Mouse (Mus musculus): ENCODE measurements at regions not wholly inside any gene's neighbourhood (a gene's known extent, or its start where the extent isn't known, plus 50 kb on each side); places are given as distances from the start of the nearest gene placed in this dataset.

GRCm38 (mm10) chr9:52277954-52278700, 109.8 kb upstream of the Zc3h12c start:
- Histone ChIP-seq H3K9ac (ENCODE audit: low read depth, low read length) (no peak overlapping the region), H3K4me2 (ENCODE audit: low read depth, low read length) (no peak overlapping the region), H3K4me3 (ENCODE audit: low read depth, low read length) (no peak overlapping the region), H3K27ac (ENCODE audit: low read length) (no peak overlapping the region), H3K36me3 (ENCODE audit: control insufficient read depth, insufficient read depth) (no peaks in the 10 kb centered on the region), H3K27me3 (ENCODE audit: control insufficient read depth, insufficient read depth, low read depth, low read length) (no peaks in the 10 kb centered on the region), H3K9me3 (replicated peaks; ENCODE audit: control insufficient read depth, low read length) (no peaks in the 10 kb centered on the region), H3K4me1 (ENCODE audit: control insufficient read depth, low read depth, low read length) (no peaks in the 10 kb centered on the region)
- ATAC-seq (ENCODE audit: low read depth) = no peak
- 61% methylated on average over 14 of the region's 14 CpGs for WGBS (ENCODE audit: insufficient replicate concordance)

DNA sequence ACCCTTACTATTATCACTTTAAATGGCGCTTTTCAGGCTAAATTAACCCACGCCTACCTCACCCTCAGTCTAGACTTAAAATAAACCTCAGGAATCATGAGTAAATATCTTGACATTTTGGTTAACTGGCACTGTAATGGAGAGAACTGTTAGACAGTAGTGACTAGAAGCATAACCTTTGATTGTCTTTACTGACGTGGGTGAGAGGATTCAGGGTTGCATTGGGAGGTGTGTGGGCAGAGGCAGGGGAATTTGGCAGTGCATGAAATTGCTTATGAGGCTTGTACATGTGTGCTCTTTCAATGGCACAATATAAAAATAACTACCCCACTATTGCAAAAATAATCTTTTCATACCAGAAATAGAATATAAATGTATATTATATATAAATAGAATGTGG, 105.6 kb upstream of the Zc3h12c start:
- Histone ChIP-seq H3K4me2 (ENCODE audit: low read depth, low read length) (no peak overlapping the region), H3K4me3 (ENCODE audit: low read depth, low read length) (no peak overlapping the region), H3K4me1 (ENCODE audit: control insufficient read depth, low read depth, low read length) (no peaks in the 10 kb centered on the region), H3K27me3 (ENCODE audit: control insufficient read depth, insufficient read depth, low read depth, low read length) (no peaks in the 10 kb centered on the region), H3K9me3 (replicated peaks; ENCODE audit: control insufficient read depth, low read length) (no peaks in the 10 kb centered on the region), H3K27ac (ENCODE audit: low read length) (no peak overlapping the region), H3K9ac (ENCODE audit: low read depth, low read length) (no peak overlapping the region), H3K36me3 (ENCODE audit: control insufficient read depth, insufficient read depth) (no peaks in the 10 kb centered on the region)
- ATAC-seq (ENCODE audit: low read depth) = no peak
- 46% methylated on average over 3 of the region's 3 CpGs for WGBS (ENCODE audit: insufficient replicate concordance)

DNA sequence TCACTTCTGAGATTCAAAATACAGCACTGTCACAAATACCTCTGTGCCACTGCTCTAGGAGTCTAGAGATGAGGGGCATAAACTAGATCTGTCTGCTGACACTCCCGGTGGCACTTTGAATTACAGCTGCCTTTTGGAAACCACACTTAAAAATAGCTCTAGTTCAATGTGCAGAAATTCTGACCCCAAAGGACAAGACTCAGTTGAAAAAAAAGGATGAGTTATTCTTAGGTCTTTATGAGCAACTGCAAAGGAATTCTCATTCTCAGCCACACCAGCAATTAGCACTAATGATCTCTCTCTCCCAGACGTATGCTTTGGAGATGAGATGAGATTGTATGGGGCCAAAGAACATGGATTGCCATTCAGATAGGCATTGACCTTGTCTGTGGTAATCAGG, 104.3 kb upstream of the Zc3h12c start:
- no peak overlapping the region for H3K9ac ChIP-seq (ENCODE audit: low read depth, low read length)
- no peak overlapping the region for H3K4me2 ChIP-seq (ENCODE audit: low read depth, low read length)
- 51% methylated on average over 2 of the region's 2 CpGs for WGBS (ENCODE audit: insufficient replicate concordance)
- no peak overlapping the region for H3K4me3 ChIP-seq (ENCODE audit: low read depth, low read length)
- no peaks in the 10 kb centered on the region for H3K9me3 ChIP-seq (replicated peaks; ENCODE audit: control insufficient read depth, low read length)
- H3K27me3 ChIP-seq (ENCODE audit: control insufficient read depth, insufficient read depth, low read depth, low read length) = no peaks in the 10 kb centered on the region
- H3K4me1 ChIP-seq (ENCODE audit: control insufficient read depth, low read depth, low read length) = no peaks in the 10 kb centered on the region
- no peak overlapping the region for H3K27ac ChIP-seq (ENCODE audit: low read length)
- no peaks in the 10 kb centered on the region for H3K36me3 ChIP-seq (ENCODE audit: control insufficient read depth, insufficient read depth)
- ATAC-seq (ENCODE audit: low read depth) = no peak

GRCm38 (mm10) chr9:52271345-52272116, 103.2 kb upstream of the Zc3h12c start:
- no peak overlapping the region for H3K4me3 ChIP-seq (ENCODE audit: low read depth, low read length)
- no peaks in the 10 kb centered on the region for H3K4me1 ChIP-seq (ENCODE audit: control insufficient read depth, low read depth, low read length)
- ATAC-seq (ENCODE audit: low read depth) = no peak
- H3K9me3 ChIP-seq (replicated peaks; ENCODE audit: control insufficient read depth, low read length) = no peaks in the 10 kb centered on the region
- no peaks in the 10 kb centered on the region for H3K36me3 ChIP-seq (ENCODE audit: control insufficient read depth, insufficient read depth)
- H3K27me3 ChIP-seq (ENCODE audit: control insufficient read depth, insufficient read depth, low read depth, low read length) = no peaks in the 10 kb centered on the region
- H3K4me2 ChIP-seq (ENCODE audit: low read depth, low read length) = no peak overlapping the region
- no peak overlapping the region for H3K27ac ChIP-seq (ENCODE audit: low read length)
- no peak overlapping the region for H3K9ac ChIP-seq (ENCODE audit: low read depth, low read length)
- 52% methylated on average over 7 of the region's 7 CpGs for WGBS (ENCODE audit: insufficient replicate concordance)

GRCm38 (mm10) chr9:52261538-52261937, 93.2 kb upstream of the Zc3h12c start:
- no peaks in the 10 kb centered on the region for H3K36me3 ChIP-seq (ENCODE audit: control insufficient read depth, insufficient read depth)

DNA sequence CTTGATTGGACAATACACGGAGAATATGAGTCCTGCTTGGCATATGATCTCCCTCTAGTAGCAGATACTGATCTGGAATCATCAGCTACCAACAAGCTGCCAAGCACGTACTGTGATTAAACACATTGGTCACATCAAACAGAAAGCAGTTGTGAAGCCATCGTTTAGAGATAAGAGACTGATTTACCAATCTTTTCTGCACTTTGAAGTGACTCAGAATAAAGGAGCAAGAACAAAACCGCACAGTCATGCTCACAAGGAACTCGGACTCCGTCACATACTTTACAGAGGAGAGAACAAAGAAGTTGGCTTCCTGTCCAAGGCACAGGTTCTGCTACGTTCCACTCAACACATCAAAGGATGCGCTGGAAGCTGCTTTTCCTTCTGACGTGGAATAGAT, 91.1 kb upstream of the Zc3h12c start:
- WGBS (ENCODE audit: insufficient replicate concordance) = 16% methylated on average over 9 of the region's 9 CpGs
- ATAC-seq (ENCODE audit: low read depth) = no peak
- no peak overlapping the region for H3K9ac ChIP-seq (ENCODE audit: low read depth, low read length)

More at GRCm38 (mm10) chr9:52261538-52261937, 93.2 kb upstream of the Zc3h12c start:
- no peaks in the 10 kb centered on the region for H3K27me3 ChIP-seq (ENCODE audit: control insufficient read depth, insufficient read depth, low read depth, low read length)
- no peak overlapping the region for H3K4me2 ChIP-seq (ENCODE audit: low read depth, low read length)
- no peak for ATAC-seq (ENCODE audit: low read depth)
- no peak overlapping the region for H3K9ac ChIP-seq (ENCODE audit: low read depth, low read length)
- WGBS (ENCODE audit: insufficient replicate concordance) = 50% methylated on average over 2 of the region's 2 CpGs
- H3K27ac ChIP-seq (ENCODE audit: low read length) = no peak overlapping the region
- no peaks in the 10 kb centered on the region for H3K9me3 ChIP-seq (replicated peaks; ENCODE audit: control insufficient read depth, low read length)
- no peak overlapping the region for H3K4me3 ChIP-seq (ENCODE audit: low read depth, low read length)
- H3K4me1 ChIP-seq (ENCODE audit: control insufficient read depth, low read depth, low read length) = no peaks in the 10 kb centered on the region

GRCm38 (mm10) chr9:52255692-52256091, 87.3 kb upstream of the Zc3h12c start:
- ATAC-seq (ENCODE audit: low read depth) = no peak
- Histone ChIP-seq H3K9ac (ENCODE audit: low read depth, low read length) (no peak overlapping the region), H3K9me3 (replicated peaks; ENCODE audit: control insufficient read depth, low read length) (no peaks in the 10 kb centered on the region), H3K4me2 (ENCODE audit: low read depth, low read length) (no peak overlapping the region), H3K4me3 (ENCODE audit: low read depth, low read length) (no peak overlapping the region), H3K36me3 (ENCODE audit: control insufficient read depth, insufficient read depth) (no peaks in the 10 kb centered on the region), H3K27ac (ENCODE audit: low read length) (no peak overlapping the region), H3K4me1 (ENCODE audit: control insufficient read depth, low read depth, low read length) (no peaks in the 10 kb centered on the region), H3K27me3 (ENCODE audit: control insufficient read depth, insufficient read depth, low read depth, low read length) (no peaks in the 10 kb centered on the region)
- 51% methylated on average over 4 of the region's 4 CpGs for WGBS (ENCODE audit: insufficient replicate concordance)

More for the DNA sequence above, 91.1 kb upstream of the Zc3h12c start:
- Histone ChIP-seq H3K27me3 (ENCODE audit: control insufficient read depth, insufficient read depth, low read depth, low read length) (no peaks in the 10 kb centered on the region), H3K4me3 (ENCODE audit: low read depth, low read length) (no peak overlapping the region), H3K4me1 (ENCODE audit: control insufficient read depth, low read depth, low read length) (no peaks in the 10 kb centered on the region), H3K9me3 (replicated peaks; ENCODE audit: control insufficient read depth, low read length) (no peaks in the 10 kb centered on the region), H3K27ac (ENCODE audit: low read length) (no peak overlapping the region), H3K4me2 (ENCODE audit: low read depth, low read length) (no peak overlapping the region), H3K36me3 (ENCODE audit: control insufficient read depth, insufficient read depth) (no peaks in the 10 kb centered on the region)

- 65% methylated on average over 6 of the region's 6 CpGs for WGBS (ENCODE audit: insufficient replicate concordance)
- no peaks in the 10 kb centered on the region for H3K27me3 ChIP-seq (ENCODE audit: control insufficient read depth, insufficient read depth, low read depth, low read length)
These were observed 86.1 kb upstream of the Zc3h12c start for GRCm38 (mm10) chr9:52254475-52254874.

GRCm38 (mm10) chr9:52251455-52251854, 83.1 kb upstream of the Zc3h12c start:
- Histone ChIP-seq H3K27me3 (ENCODE audit: control insufficient read depth, insufficient read depth, low read depth, low read length) (no peaks in the 10 kb centered on the region), H3K9me3 (replicated peaks; ENCODE audit: control insufficient read depth, low read length) (no peaks in the 10 kb centered on the region), H3K4me2 (ENCODE audit: low read depth, low read length) (no peak overlapping the region), H3K4me1 (ENCODE audit: control insufficient read depth, low read depth, low read length) (no peaks in the 10 kb centered on the region), H3K9ac (ENCODE audit: low read depth, low read length) (no peak overlapping the region), H3K27ac (ENCODE audit: low read length) (no peak overlapping the region), H3K4me3 (ENCODE audit: low read depth, low read length) (no peak overlapping the region), H3K36me3 (ENCODE audit: control insufficient read depth, insufficient read depth) (no peaks in the 10 kb centered on the region)
- no peak for ATAC-seq (ENCODE audit: low read depth)
- 56% methylated on average over 5 of the region's 5 CpGs for WGBS (ENCODE audit: insufficient replicate concordance)

More at GRCm38 (mm10) chr9:52254475-52254874, 86.1 kb upstream of the Zc3h12c start:
- no peak overlapping the region for H3K4me3 ChIP-seq (ENCODE audit: low read depth, low read length)
- no peaks in the 10 kb centered on the region for H3K4me1 ChIP-seq (ENCODE audit: control insufficient read depth, low read depth, low read length)
- no peaks in the 10 kb centered on the region for H3K36me3 ChIP-seq (ENCODE audit: control insufficient read depth, insufficient read depth)
- no peak overlapping the region for H3K9ac ChIP-seq (ENCODE audit: low read depth, low read length)
- H3K4me2 ChIP-seq (ENCODE audit: low read depth, low read length) = no peak overlapping the region
- ATAC-seq (ENCODE audit: low read depth) = no peak
- H3K27ac ChIP-seq (ENCODE audit: low read length) = no peak overlapping the region
- H3K9me3 ChIP-seq (replicated peaks; ENCODE audit: control insufficient read depth, low read length) = no peaks in the 10 kb centered on the region
